Mouse (Mus musculus) right cerebral cortex, postnatal 14 days (tissue): ENCODE measurements around the gene Khdc3.
"Not testable (repeated sequence)": the region's sequence is repeated elsewhere in the genome, so short reads cannot be mapped to it uniquely, and the experiment has no call there.

Experiments
- DNase-seq: peaks from one replicate; pipeline ENCODE4 v3.0.0; 2022

Gene Khdc3

DNA sequence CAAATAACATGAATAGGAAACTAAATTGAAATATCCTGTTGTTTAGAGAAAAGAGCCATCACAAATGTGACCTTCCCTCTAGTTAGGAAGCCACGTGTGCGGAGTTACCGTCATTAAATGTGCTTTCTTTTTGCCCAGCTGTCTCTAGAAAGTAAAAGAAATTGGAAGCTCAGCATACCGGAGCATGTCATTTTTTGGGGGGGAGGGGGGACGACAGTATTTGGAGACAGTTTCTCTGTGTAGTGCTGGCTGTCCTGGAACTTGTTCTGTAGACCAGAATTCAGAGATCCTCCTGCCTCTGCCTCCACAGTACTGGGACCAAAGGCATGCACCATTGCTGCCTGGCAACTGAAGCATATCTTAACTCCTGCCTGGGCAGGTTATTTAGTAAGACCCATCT is at the start of gene Khdc3:
Khdc3 (plus strand) TSS at position 301 of the 400 bp plus-strand sequence.
- no peak for DNase-seq

DNA sequence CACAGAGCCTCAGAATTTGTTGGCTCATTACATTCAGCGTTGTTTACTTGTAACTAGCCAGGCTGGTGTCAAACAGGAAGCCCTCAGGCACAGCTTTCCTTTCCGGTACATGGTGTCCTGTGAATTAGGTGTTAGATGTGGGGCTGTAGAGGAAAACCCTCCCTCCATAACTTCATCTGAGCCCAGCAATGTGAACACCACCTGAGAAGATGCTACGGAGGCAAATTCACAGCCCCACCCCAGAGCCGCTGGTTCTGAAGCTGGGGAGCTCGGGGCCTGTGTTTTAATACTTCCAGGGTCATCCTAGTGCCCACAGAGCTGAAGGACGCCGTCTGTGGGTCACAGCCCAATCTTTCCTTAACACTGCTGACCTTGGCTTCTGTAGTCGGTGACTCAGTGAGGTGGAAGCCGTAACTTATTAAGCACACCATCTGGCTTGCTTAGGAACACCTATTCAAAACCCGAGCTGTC is 46.2 kb upstream of the Khdc3 start:
- no peak for DNase-seq

DNA sequence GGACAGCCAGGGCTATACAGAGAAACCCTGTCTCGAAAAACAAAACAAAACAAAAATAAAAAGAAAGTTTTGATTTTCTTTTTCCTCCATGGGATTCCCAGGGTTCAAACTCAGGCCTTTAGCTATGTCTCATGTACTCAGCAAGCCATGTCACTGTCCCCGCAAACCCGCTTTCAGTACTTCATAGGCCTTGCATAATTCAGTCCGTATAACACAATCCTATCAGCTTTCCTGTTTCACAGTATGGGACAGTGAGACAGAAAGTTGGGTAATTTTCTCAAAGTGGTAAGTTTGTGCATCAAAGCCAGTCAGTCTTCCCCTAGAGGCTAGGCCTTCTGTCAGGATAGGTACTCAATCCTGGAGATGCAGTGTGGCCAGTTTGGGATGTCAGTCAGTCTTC is 42.4 kb upstream of the Khdc3 start:
- DNase-seq: no peak

DNA sequence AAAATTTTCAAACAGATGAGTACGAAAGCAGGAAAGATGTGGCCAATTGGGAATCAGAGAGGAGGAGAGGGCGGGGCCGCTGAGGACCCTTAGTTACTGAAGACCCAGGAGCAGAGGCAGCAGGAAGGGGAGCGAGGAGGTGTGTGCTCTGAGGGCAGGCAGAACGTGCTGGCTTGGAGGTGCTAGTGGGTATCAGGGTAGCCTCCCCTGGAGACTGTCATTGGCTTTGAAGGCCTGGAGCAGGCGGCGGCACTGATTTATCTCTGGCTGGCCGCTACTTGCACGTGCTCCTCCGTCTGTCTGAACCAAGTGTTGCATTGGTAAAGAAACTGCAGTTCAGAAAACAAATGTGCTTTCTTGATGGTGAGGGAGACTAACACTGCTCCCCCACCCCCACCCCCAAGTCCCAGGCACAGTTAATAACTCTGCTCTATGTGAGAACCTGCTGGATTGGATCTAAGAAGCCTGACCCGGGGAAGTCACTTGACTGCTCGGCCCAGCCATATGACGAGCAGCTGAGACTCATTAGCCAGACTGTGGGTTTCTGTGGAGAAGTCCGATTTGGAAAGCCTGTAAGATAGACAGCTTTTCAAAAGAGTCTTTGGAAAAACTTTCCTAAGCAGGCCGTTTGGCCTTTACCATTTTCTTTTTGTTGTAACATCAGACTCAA is 37.9 kb upstream of the Khdc3 start:
- DNase-seq: no peak

DNA sequence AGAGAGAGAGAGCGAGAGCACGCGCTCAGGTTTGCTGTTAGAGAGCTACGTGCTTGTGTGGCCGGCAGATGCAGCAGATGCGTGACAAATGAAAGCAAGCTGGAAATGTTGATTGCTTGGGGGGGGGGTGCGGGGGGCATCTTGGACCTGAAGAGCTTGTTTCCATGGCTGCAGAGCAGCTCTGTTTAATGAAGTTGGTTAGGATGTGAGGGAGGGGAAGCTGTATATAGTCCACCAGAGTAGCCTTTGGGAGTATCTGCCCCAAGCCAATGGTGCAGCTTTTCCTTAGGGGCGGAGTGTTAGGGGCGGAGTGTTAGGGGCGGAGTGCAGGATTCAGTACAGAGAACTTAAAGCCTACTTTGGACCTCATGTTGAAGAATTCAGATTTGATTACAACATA is 34.5 kb upstream of the Khdc3 start:
- no peak for DNase-seq

DNA sequence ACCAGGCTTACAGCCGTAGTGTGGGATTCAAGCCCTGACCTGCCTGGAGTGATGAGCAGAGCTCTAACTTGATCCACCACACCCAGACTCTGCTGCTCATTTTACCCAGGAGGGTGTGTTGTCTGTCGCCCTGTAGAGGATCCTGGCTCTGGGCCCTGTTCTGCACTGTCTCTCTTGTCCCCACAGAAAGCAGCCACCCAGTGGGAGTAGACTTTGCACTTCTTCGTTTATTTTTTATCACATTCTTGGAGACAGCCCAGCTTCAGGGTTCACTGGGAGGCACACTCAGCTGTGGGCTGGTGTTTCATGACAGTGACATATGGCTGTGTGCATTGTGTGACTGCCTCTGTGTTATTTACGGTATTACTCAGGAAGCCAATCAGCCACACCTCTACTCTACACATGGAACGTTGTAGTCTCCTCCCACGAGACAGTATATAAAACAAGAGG is 33.4 kb upstream of the Khdc3 start:
- DNase-seq: peak; percentile 33

DNA sequence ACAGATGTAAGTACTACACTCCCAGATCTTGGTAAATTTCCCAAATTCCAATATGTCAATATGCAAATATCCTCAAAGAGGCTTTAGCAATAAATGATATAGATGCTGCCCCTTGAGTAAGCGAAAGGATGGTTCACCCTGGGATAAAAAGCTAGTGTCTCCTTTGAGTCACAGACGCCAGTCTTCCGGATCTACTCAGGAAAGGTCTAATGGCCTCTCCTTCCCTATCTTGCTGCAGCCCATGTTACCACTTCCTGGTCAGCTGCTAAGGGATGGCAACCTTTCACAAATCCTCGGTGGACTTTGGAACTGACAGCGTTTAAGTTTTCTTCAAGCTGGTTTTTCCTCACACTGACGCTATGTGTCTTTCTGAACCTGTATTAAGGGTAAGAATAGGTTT is 32.9 kb upstream of the Khdc3 start:
- DNase-seq: no peak

DNA sequence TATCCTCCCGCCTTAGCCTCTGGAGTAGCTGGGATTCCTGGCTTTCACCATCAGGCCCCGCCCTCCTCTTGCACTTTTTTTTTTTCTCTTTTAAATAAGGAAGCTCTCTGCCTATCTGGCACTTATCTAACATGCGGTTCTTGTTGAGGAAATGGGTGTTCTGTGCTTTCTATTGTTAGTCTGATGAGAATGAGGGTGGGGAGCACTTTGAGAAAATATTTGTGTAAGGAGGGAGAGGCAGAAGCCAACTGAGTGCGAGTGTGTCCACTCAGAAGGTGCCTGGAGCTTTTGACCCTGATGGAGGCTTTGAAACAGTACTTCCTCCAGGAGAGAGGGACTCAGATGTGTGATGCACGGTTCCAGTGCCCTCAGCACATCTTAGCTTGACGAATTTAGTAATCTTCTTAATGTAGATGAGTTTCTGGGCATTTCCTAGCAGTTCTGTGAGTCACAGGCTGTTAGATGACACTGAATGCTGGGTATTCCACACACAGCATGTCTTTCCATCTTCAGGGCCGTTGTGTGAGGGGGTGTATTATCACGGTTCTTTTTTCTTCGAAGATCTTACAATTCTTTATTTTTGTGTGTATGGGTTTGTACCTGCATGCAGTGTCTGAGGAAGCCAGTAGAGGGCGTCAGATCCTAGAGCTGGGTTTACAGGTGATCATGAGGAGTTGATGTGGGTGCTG is 30.5 kb upstream of the Khdc3 start:
- DNase-seq: no peak

DNA sequence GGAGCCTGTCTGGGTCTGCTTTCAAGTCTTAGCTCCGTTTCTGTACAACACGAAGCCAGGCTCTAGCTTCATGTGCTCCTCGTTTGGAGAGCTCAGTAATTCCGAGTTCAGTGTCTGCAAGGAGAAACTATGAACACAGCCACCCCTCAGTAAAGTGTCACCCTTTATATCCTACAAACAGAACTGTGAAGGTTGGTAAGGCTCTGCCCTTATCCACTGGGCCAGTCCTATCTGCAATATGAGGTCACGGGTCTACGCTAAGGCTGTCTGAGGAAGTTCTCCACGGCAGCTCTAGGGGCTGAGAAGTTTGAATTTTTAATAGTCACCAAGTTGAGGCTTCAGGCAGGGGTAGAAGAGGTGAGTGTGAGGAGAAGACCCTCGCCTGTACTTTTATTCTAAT is 29.2 kb upstream of the Khdc3 start:
- DNase-seq: no peak

DNA sequence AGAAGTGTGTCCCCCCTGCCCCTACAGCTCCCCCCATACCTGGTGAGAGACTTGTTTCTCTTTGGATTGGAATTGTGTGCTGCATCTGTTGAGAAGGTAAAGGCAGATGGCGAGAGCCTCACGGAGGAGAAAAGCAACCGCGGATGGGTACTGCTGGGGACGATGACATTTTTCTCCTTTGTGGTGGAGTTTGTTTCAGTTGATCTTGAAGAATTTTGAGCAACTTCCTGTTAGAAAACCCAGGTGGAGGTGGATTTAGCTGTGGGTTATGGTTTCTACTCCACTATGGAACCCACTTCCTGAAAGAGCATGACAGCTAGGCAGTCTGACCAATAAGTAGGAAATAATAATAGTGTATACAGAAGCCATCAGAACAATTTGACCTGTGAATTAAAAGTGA is 28.5 kb upstream of the Khdc3 start:
- DNase-seq: no peak

DNA sequence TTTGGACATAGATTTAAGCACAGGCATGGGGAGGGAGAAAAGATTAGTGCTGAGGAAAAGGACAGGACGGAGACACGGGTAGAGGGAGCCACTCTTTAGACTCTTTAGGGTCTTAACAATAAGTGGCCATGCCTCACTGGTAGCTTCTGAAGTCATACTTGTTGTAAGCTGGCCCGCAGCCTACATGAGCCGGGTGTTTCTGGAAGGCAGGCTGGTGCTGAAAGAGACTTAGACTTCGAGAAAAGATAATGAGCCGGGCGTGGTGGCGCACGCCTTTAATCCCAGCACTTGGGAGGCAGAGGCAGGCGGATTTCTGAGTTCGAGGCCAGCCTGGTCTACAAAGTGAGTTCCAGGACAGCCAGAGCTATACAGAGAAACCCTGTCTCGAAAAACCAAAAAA is 22.3 kb upstream of the Khdc3 start:
- DNase-seq: not testable (repeated sequence)

DNA sequence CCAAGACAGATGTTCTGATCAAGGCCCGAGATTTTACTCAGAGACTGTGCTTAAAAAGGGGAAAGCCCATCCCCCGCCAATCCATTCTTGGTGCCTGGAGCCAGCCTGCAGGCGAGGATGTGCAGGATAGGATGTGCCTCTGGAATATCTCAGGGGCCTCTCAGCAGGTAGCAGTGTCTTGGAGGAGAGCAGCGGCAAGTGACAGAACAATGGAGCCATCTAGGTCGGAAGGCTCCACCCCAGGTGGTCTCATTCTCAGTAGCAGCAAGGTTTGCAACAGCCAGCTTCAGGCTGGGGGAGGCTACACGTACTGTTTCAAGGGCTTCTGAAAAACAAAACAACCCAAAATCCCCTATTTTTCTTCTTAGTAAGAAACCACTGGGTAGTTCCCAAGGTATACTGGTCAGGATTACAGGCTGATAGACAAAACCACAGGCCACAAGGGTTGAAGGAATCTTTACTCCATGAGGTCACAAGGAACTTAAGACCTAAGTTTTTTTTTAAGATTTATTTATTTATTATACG is 21.8 kb upstream of the Khdc3 start:
- no peak for DNase-seq

DNA sequence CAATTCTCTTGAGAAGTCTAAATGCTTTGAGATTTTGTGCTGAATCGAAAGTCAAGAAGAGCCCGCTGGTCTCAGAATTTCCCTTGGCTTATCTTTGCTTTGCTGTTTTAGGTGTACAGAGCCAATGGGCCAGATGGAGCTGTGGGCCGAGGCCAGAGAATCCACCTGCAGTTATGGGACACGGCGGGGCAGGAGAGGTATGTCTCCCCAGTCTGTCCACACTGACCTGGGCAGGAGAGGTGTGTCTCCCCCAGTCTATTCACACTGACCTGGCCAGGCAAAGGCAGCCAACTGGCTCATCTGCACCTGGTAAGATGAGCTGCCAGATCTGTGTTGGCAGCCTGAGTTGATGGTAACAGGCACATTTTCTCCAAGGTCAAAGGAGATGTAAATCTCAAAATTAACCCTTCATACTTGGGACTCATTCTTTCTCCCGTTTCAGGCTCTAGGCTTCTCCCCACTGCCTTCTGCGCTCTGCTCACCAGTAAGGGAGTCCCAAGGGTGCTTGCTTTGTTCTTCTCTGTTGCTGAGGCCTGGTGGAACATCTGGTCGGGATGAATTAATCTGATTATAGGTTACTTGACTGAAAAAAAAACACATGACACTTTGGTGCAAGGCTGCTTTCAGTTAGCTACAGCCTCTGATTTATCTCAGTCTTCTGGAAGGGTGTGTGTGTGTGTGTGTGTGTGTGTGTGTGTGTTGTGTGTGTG is 19.2 kb upstream of the Khdc3 start:
- DNase-seq: no peak

DNA sequence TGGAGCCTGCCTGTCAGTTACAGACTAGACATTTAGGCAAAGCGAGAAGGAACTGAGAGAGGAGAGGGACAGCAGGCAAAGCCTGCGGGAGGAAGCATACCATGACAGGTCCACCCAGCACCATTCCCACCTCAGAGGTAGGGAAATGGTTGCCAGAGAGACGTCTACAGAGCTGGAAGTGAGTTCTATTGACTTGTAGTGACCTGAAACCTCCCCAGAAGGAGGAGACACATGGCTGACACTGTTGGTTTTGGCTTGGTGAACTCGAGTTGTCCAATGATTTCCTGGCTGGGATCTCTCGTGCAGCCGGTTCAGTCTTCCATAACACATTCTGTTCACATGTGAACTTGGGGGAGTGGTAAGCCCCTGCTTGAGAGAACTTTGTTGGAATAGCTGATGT is 17.7 kb upstream of the Khdc3 start:
- DNase-seq: no peak

DNA sequence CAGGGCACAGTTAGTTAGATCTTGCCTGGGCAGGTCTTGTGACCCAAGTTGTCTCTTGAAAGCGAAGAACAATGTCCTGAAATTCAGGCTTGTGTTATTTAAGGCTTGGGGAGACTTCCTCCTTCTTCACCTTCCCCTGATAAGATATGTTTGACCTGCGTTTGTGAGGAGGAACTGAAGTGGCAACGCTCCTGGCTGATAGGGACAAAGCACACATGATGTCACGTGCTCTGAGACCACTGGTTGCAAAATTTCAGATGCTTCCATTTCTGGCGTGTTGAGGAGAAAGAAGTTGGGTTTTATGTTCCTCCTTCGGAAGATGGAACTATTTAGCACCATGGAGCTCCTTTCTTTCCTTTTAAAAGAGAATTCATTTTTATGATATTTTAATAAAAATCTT is 15.8 kb upstream of the Khdc3 start:
- DNase-seq: no peak

DNA sequence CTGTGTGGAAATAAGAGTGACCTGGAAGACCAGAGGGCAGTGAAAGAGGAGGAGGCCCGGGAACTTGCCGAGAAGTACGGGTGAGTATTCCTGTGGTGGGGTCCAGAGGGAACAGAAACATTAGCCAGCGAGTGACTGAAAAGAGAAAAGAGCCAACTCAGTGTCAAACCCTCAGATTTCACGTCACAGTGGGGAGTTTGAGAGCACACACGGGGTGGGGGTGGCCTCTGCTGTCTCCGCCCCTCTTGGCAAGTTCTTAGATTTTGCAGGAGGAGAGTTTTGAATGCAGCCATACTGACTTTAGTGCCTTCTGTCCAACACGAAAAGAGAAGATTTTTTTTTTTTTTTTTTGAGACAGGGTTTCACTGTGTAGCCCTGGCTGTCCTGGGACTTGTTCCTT is 14.5 kb upstream of the Khdc3 start:
- DNase-seq: no peak

DNA sequence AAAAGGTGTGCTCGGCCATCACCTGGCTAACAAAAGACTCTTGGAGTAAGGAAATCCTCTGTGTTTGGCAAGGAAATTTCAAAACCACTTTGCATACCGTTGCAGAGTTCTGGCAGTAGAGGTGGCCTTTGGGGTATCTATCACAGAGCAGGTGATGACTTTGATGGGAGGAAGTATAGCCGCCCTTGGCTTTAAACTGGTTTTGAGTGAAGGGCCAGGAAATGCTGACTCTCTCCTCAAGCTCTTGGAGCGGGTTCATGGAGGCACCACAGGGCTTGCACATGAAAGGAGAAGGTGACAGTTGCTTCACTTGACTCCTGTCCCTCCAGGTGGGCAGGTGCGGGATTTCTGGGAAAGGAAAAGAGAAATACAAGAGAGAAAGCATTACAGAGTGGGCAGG is 14.1 kb upstream of the Khdc3 start:
- no peak for DNase-seq

DNA sequence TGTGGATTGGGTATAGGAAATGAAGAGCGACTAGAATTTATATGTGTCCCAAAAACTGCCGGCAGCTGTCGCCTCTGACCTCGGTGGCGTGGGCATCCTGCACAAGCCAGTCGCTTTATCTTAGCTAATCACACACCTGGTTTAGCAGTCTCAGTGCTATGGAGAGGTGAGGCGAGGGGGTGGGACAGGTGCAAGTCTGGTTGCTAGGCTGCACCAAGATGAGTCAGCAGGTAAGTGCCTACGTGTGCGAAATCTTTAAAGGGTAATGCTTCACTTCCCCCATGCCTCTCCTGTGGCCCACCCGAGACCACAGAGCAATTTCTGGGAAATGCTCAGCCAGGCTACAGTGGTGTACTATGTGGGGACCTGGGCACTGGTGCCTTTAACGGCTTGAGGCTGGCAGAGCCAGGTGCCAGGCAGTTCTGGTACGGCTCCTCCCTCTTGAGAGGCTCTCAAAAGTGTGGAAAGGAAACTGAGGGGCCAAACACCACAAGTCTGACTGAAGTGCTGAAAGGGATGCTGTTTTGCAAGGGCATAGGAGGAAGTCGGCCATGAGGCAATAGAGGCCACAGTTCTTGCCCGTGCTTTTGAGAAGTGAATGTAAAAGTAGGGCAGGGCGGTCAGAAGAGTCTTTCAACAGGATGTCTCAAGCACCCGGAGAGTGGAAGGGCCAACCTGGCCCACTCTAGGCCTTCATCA is 12.3 kb upstream of the Khdc3 start:
- no peak for DNase-seq

DNA sequence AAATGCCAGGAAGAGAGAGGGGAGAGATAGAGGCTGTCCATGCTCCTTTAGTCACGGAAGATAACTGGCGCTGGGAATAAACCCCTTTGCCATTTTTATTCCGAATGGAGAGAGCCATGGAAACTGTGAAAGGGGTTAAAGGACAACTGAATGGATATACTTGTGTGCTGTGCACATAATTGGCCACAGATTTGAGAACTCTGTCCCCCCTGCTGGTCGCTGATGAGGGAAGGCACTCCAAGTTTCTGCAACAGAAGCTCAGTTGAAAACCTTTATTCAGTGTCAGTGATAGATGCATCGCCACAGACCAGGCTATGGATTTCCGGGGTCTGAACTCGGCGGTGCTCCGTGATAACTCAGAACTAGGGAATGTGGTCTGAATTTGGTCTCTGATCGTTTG is 11.5 kb upstream of the Khdc3 start:
- DNase-seq: no peak

DNA sequence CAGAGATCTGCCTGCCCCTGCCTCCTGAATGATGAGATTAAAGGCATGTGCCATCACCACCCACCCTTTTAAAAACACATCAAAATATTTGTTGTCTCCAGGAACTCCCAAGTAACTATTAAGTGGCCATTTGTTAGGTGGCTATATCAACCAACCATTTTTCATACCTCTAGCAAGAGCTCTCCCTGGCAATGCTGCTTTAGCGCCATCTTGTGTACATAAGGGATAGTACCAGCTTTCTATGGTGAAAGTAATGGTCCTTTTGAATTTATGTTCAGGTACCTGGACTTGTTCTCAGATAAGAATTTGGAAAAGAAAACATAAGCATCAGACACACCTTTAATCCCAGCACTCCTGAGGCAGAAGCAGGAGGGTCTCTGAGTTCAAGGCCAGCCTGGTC is 9.9 kb upstream of the Khdc3 start:
- no peak for DNase-seq

DNA sequence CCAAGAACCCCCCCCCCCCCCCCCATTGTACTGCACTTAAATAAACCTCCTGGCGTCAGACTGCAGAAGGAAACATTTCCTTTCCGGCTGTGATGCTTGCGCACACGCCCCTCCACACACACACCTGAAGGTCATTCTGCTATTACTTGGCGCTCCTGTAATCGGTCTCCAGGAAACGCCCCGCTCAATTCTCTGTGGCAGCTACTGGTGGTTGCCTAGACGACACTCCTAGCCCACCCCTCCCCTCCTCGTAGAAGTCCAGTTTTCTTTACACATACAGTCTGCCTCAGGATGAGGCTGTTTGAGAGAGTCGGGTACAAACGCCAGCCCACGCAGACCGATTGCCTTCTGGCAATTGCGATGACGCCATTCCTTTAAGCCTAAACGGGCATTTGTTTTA is 7.1 kb upstream of the Khdc3 start:
- no peak for DNase-seq

DNA sequence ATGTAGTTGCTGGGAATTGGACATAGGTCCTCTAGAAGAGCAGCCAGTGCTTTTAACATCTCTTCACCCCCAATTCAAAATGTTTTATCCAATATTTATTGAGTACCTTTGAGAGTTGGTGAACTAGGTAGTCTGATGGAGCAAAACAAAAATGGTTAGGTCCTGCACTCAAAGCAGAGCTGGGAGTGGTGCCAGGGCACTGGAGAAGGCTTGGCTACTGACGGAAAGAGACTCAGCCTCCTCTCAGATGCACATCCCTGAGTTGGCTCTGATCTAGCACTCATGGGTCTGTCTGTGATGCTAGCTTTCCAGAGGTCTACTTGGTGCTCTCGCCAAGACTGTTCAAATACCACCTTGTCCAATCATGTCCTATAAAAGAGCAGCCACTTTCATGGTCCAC is 3.7 kb upstream of the Khdc3 start:
- no peak for DNase-seq

DNA sequence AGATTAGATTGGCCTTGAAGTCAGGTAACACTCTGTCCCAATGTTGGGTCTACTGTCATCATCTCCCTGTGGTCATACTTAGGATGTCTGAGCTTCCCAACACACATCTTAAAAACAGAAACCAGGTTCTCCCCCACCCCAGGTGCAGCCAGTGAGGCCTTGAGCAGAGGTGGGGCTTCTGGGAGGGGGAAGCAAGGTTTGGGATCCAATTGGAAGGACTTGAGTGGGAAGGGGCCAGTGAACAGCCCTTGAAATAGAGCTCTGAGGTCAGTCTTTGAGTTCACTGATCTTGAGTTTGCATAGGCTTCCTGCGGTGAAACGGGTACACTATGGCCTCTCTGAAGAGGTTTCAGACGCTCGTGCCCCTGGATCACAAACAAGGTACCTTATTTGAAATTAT is 545 bp downstream of the Khdc3 start, which contains the start of gene Gm20509:
Gm20509 (plus strand) TSS at position 290 of the 400 bp plus-strand sequence.
- no peak for DNase-seq
